Mouse (Mus musculus): ENCODE measurements around the gene Phka2. TPM values are rescaled to one million over a fixed set of nuclear protein-coding genes. Genes with fewer than 3 reads are reported as not detected.

Gene Phka2
- 10 to 100 TPM; 36.8 to 51.6 TPM for total RNA-seq (2023)

DNA sequence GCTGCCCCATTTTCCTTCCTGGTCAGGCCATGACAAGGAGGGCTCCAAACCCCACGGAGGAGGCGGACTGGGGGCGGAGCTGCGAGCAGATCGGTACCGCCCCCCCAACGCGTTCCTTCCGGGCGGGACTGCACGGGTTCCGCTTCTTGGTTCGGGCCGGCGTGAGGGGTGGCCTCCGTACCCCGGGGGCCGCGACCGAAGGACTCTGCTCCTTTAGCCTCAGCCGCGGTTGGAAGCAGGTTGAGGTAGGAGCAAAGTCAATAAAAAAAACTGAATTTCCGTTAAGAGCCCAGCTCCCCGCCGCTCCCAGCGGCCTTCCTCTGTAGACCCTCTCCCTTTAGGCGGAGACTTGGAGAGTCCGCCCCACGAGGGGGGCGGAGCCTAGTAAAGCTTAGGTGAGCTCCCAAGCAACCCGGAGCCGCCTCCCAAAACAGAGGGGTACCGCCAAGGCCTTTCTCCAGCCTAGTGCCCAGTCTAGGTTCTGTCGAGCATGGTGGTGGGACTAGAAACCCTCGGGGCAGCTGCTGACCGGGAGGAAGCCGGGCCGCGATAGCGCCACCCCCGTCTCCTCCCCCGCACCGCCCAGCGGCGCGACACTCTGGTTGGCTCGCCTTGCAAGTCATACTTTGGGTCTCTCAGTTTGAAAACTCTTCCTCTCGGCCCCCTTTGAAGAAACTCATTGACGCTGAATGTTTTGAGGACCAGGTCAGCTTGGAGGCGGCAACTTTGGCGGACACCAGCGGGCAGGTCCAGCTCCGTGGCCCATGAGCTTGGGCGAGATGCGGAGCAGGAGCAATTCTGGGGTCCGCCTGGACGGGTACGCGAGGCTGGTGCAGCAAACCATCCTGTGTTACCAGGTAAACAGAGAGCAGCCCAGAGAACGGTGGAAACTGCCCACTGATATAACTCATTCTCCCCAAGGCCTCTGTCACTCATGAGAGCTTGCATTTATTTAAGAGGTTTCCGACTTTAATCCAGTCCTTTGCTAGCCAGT is at the start of gene Phka2:
TSS of gene Phka2 (plus strand) at position 119 of the 994 bp plus-strand sequence.

Other genes with a start within 250 kb of the Phka2 start
- gene Adgrg2, start 111.5 kb upstream of the Phka2 start, total RNA-seq (2023): not detected
- not detected for gene Ppef1, start 233.6 kb downstream of the Phka2 start, total RNA-seq (2023)

Measured in neutrophil, adult 59 days (primary cell).